Mouse (Mus musculus) heart, embryonic 12.5 days (tissue): ENCODE results near the gene Flrt1. TPM values are rescaled to one million over a fixed set of nuclear protein-coding genes. Genes with fewer than 3 reads are reported as not detected.

Source experiments
- ATAC-seq: fragments of 200-750 bp; cut with Nextera tagmentation; 2 replicates; pipeline ENCODE4 v1.8.0; 2017; ENCODE audit warnings: moderate TSS enrichment, moderate library complexity; ENCODE audit not compliant: insufficient number of reproducible peaks, low FRiP score
- H3K27ac ChIP-seq: fragments of 300-500 bp; sonication (generic); 2 replicates; pipeline ENCODE4 v1.5.1; 2016; ENCODE audit warnings: mild to moderate bottlenecking, moderate library complexity; ENCODE audit not compliant: poor library complexity, severe bottlenecking
- H3K27me3 ChIP-seq: fragments of 300-500 bp; sonication (generic); replicated peaks from 2 replicates; pipeline ENCODE4 v1.6.1; 2016; ENCODE audit warnings: mild to moderate bottlenecking, moderate library complexity
- H3K36me3 ChIP-seq: fragments of 300-500 bp; sonication (generic); 2 replicates; pipeline ENCODE4 v1.6.1; 2016; ENCODE audit warnings: mild to moderate bottlenecking, moderate library complexity
- H3K4me1 ChIP-seq: fragments of 300-500 bp; sonication (generic); replicated peaks from 2 replicates; pipeline ENCODE4 v1.6.1; 2016; ENCODE audit warnings: mild to moderate bottlenecking
- H3K4me2 ChIP-seq: fragments of 300-500 bp; sonication (generic); 2 replicates; pipeline ENCODE4 v1.6.1; 2016; ENCODE audit warnings: mild to moderate bottlenecking, moderate library complexity
- H3K4me3 ChIP-seq: fragments of 300-500 bp; sonication (generic); 2 replicates; pipeline ENCODE4 v1.5.1; 2016; ENCODE audit warnings: mild to moderate bottlenecking
- H3K9ac ChIP-seq: fragments of 300-500 bp; sonication (generic); 2 replicates; pipeline ENCODE4 v1.6.1; 2016; ENCODE audit warnings: mild to moderate bottlenecking, moderate library complexity
- H3K9me3 ChIP-seq: fragments of 300-500 bp; sonication (generic); replicated peaks from 2 replicates; pipeline ENCODE4 v1.6.1; 2016; ENCODE audit warnings: mild to moderate bottlenecking, moderate library complexity
- WGBS: fragments of 180-500 bp; shearing (Covaris S2); methylation state at CpG from one replicate; pipeline ENCODE4 v1.1.7; 2016; 5-methylcytosine and 5-hydroxymethylcytosine counted together
- polyA plus RNA-seq: library from polyadenylated mRNA; unstranded; fragments of >200 nt; fragmentation: Nextera tagmentation; extraction: Ambion mirVana; gene quantifications from 2 replicates; pipeline ENCODE4 v1.2.1, GENCODE M21; 2016

Flrt1 gene
- 0.81 and 0.87 TPM in 2 replicates for polyA plus RNA-seq

- H3K4me2 ChIP-seq = no peak within 1 kb of the TSS
- 46% methylated on average over 9 of the region's 9 CpGs for WGBS
- H3K36me3 ChIP-seq = no peaks in the 10 kb centered on the region
- H3K9ac ChIP-seq = 0 out of 2 replicates have a peak within 1 kb of the TSS, but pooled peaks have one; percentile 23
- no peaks in the 10 kb centered on the region for H3K9me3 ChIP-seq
- peaks cover 38% of the 10 kb centered on the region for H3K4me1 ChIP-seq
- H3K27ac ChIP-seq = no peak within 1 kb of the TSS
- ATAC-seq = no peak
- no peak within 1 kb of the TSS for H3K4me3 ChIP-seq
- H3K27me3 ChIP-seq = peaks cover 9% of the 10 kb centered on the region; the same call in 1 of the 2 replicates
Measured at GRCm38 (mm10) chr19:7105544-7105943, at the start of gene Flrt1. Flrt1 (minus strand) TSS chr19:7105729.

DNA sequence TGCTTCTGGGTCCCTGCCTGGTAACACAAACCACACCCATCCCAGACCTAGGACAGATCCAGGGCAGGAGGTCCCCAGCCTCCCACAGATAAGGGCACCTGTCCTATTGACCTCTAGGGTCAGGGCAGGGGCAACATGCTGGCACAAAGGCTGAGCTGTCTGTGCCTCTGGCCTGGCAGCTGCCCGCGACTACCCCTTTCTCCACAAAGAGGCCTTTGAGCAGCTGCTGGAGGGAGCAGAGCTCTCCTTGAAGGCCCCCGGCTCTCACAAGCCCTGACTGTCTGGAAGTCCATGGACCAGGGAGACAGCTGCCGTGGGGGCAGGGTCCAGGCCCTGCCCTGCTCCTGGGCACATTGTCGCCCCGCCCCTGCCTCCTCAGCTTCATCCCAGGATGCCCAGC, 49.7 kb upstream of the Flrt1 start:
- Histone ChIP-seq H3K27me3 (peaks cover 36% of the 10 kb centered on the region), H3K9ac (no peak overlapping the region), H3K36me3 (no peaks in the 10 kb centered on the region), H3K4me1 (peaks cover 40% of the 10 kb centered on the region), H3K4me3 (no peak overlapping the region), H3K4me2 (no peak overlapping the region), H3K27ac (no peak overlapping the region), H3K9me3 (no peaks in the 10 kb centered on the region)
- WGBS = 67% methylated on average over 6 of the region's 6 CpGs
- ATAC-seq = no peak

DNA sequence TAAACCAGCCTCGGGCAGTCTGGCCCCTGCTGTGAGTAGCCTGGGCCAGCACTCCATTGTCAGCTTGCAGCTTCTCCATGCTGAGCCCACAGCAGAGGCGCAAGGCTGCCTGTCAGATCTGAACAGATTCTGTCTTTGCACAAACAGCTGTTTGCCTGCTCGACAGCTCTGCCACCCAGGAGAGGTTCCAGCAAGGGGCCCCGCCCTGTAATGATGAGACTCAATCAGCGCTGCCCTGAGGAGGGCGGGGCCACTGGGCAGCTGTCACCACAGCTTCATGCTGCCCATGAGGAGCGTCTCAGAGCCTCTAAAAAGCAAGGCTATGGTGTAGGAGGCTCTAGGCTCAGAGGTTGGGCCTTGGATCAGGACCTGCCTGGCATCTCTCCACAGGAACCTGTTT, 47.7 kb upstream of the Flrt1 start:
- Histone ChIP-seq H3K4me1 (peaks cover 41% of the 10 kb centered on the region), H3K27me3 (peaks cover 43% of the 10 kb centered on the region), H3K9me3 (no peaks in the 10 kb centered on the region), H3K4me2 (no peak overlapping the region), H3K4me3 (no peak overlapping the region), H3K27ac (no peak overlapping the region), H3K9ac (no peak overlapping the region), H3K36me3 (no peaks in the 10 kb centered on the region)
- ATAC-seq = no peak
- 35% methylated on average over 7 of the region's 7 CpGs for WGBS

- Histone ChIP-seq H3K9me3 (no peaks in the 10 kb centered on the region), H3K4me2 (no peak overlapping the region), H3K9ac (no peak overlapping the region), H3K27ac (no peak overlapping the region), H3K27me3 (peaks cover 42% of the 10 kb centered on the region), H3K36me3 (no peaks in the 10 kb centered on the region), H3K4me1 (peaks cover 32% of the 10 kb centered on the region), H3K4me3 (no peak overlapping the region)
- ATAC-seq = no peak
- 80% methylated on average over 6 of the region's 6 CpGs for WGBS
Measured at GRCm38 (mm10) chr19:7151927-7152653, 46.6 kb upstream of the Flrt1 start.

- Histone ChIP-seq H3K4me2 (no peak overlapping the region), H3K36me3 (no peaks in the 10 kb centered on the region), H3K4me3 (no peak overlapping the region), H3K9ac (peak overlapping the region; percentile 16; the same call in 1 of the 2 replicates), H3K27me3 (peaks cover 47% of the 10 kb centered on the region), H3K4me1 (peaks cover 26% of the 10 kb centered on the region), H3K27ac (no peak overlapping the region), H3K9me3 (no peaks in the 10 kb centered on the region)
- no peak for ATAC-seq
- WGBS = 73% methylated on average over 7 of the region's 7 CpGs
Measured at GRCm38 (mm10) chr19:7151300-7151926, 45.9 kb upstream of the Flrt1 start.

DNA sequence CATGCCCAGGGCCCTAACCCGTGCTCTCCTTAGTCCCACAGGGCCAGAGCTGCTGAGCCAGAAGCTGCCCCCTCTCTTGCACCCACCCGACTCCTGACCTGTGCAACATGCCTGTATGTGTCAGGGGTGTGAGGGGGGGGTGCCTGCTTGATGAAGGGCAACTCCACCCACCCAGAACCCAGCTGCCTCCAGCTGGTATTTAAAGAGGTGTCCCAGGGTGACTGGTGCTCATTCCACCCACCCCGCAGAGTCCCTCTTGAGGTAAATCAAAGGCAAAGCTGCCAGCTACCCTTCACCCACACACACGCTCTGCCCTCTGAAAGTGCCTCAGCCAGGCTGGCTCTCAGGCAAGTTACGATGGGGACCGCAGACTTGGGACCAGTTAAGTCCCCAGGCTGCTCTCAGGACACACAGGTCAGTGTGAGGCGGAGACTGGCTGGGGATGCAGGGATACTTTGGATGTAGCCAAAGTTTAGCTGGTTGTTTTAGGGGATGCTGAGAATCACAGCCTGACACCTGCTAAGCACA, 43.7 kb upstream of the Flrt1 start:
- no peak overlapping the region for H3K4me3 ChIP-seq
- ATAC-seq = no peak
- 0 out of 2 replicates have a peak overlapping the region, but pooled peaks have one; percentile 12 for H3K9ac ChIP-seq
- no peak overlapping the region for H3K4me2 ChIP-seq
- H3K27ac ChIP-seq = no peak overlapping the region
- H3K27me3 ChIP-seq = peaks cover 68% of the 10 kb centered on the region
- WGBS = 71% methylated on average over 7 of the region's 7 CpGs
- H3K4me1 ChIP-seq = peaks cover 25% of the 10 kb centered on the region
- H3K9me3 ChIP-seq = no peaks in the 10 kb centered on the region
- no peaks in the 10 kb centered on the region for H3K36me3 ChIP-seq

DNA sequence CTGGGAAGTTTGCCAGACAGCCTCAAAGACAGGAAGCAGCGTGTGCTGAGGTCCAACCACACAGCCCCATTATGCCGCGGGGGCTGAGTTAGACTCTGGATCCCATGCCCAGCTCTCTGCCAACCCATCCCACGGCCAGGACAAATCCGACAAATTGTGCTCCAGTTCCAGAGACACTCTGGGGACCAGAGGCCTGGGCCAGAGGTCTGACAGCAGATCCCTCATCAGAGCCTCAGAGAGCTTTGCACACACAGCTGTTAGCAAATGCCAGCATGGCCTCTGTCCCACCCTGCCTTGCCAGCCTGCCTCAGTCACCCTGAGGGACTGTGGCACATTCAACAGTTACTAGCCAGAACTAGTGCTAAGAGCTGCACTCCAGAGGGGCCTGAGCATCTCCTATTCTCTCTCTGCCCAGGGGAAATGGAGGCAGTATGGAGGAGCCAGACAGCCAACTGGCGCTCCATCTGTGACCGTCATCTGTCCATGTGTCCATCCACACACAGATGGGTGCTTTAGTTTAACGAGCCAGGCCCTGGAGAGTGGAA, 43.1 kb upstream of the Flrt1 start:
- Histone ChIP-seq H3K27me3 (peaks cover 69% of the 10 kb centered on the region), H3K27ac (no peak overlapping the region), H3K4me3 (no peak overlapping the region), H3K4me1 (peaks cover 31% of the 10 kb centered on the region), H3K9ac (no peak overlapping the region), H3K36me3 (no peaks in the 10 kb centered on the region), H3K9me3 (no peaks in the 10 kb centered on the region), H3K4me2 (no peak overlapping the region)
- ATAC-seq = no peak
- WGBS = 66% methylated on average over 8 of the region's 8 CpGs

- Histone ChIP-seq H3K9me3 (no peaks in the 10 kb centered on the region), H3K4me2 (no peak overlapping the region), H3K36me3 (no peaks in the 10 kb centered on the region), H3K9ac (no peak overlapping the region), H3K27me3 (peaks cover 74% of the 10 kb centered on the region), H3K4me3 (no peak overlapping the region), H3K4me1 (peaks cover 31% of the 10 kb centered on the region), H3K27ac (no peak overlapping the region)
- 46% methylated on average over 4 of the region's 4 CpGs for WGBS
- ATAC-seq = no peak
Measured at GRCm38 (mm10) chr19:7148096-7148495, 42.6 kb upstream of the Flrt1 start.

- ATAC-seq = no peak
- Histone ChIP-seq H3K27me3 (peaks cover 69% of the 10 kb centered on the region), H3K4me3 (no peak overlapping the region), H3K4me2 (no peak overlapping the region), H3K27ac (no peak overlapping the region), H3K9ac (no peak overlapping the region), H3K4me1 (peaks cover 44% of the 10 kb centered on the region), H3K36me3 (no peaks in the 10 kb centered on the region), H3K9me3 (no peaks in the 10 kb centered on the region)
- 63% methylated on average over 13 of the region's 13 CpGs for WGBS
Measured at GRCm38 (mm10) chr19:7146376-7146775, 40.8 kb upstream of the Flrt1 start.

DNA sequence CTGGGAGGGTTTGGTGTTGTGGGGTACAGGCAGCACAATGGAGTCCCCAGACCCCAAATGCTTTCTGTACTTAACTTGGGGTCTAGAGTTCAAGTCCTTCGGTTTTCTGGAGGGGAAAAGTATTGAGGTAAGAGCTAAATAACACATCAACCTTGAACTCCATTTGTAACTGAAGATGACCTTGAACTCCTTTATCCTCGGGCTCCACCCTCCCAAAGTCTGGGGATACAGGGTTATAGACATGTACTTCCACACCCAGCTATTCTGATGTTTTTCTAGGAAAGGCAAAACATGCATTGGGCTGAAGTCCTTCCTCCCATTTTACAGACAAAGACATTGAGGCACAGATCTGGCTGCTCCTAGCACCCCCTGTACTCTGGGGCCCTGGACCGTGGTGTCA, 38.9 kb upstream of the Flrt1 start:
- Histone ChIP-seq H3K9ac (no peak overlapping the region; the same call in 1 of the 2 replicates), H3K36me3 (no peaks in the 10 kb centered on the region), H3K4me2 (peak overlapping the region; percentile 69), H3K4me1 (peaks cover 42% of the 10 kb centered on the region), H3K4me3 (no peak overlapping the region), H3K27me3 (peaks cover 64% of the 10 kb centered on the region), H3K27ac (no peak overlapping the region), H3K9me3 (no peaks in the 10 kb centered on the region)
- ATAC-seq = no peak
- 74% methylated on average over 3 of the region's 3 CpGs for WGBS

DNA sequence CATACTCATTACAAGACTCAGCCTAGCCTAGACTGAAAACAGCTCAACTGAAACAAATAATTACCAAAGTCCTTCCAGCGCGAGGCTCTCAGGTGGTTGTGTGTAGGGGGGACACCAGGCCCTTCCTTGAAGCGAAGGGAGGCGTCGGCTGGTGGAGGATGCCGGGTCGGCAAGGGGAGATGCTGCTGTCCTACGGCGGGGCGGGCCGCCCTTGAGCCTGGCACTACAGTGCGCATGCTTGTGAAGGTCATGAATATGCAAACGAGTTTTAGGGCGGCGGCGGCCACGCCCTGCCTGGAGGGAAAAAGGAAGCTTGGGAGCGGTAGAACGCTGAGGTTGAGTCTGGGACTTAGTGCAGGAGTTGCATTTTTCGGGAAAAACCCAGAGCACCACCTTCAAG, 38.3 kb upstream of the Flrt1 start:
- Histone ChIP-seq H3K4me3 (peak overlapping the region; percentile 41), H3K36me3 (no peaks in the 10 kb centered on the region), H3K9ac (peak overlapping the region; percentile 50), H3K27ac (no peak overlapping the region), H3K4me1 (peaks cover 37% of the 10 kb centered on the region), H3K4me2 (peak overlapping the region; percentile 69), H3K9me3 (no peaks in the 10 kb centered on the region), H3K27me3 (peaks cover 64% of the 10 kb centered on the region)
- 1% methylated on average over 20 of the region's 20 CpGs for WGBS
- no peak for ATAC-seq
